Mouse (Mus musculus): ENCODE measurements at regions not wholly inside any gene's neighbourhood (a gene's known extent, or its start where the extent isn't known, plus 50 kb on each side); places are given as distances from the start of the nearest gene placed in this dataset.

DNA sequence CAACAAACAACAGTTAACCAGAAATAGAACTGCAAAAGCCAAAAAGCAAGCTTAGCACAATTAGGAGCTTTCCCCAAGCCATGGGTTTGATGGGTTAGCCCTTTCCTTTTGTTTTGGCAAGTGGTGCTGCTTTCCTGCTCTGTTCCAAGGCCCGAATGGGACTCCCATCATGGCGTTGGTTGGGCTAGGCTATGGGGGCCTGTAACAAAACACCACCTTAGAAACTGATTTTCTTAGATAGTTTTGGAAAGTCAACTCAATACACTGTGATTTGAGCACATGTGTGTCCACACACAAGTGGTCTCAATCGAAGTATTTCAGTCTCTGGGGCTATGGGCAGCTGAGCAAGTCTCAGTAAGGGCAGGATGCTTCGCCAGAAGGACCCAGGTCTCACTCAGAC is 470.5 kb upstream of the Kif2a start:
- DNase-seq (ENCODE audit: low read depth, low spot score) = no peak

GRCm38 (mm10) chr13:107491423-107491822 is 469.5 kb upstream of the Kif2a start:
- no peak for DNase-seq (ENCODE audit: low read depth, low spot score)

- DNase-seq (ENCODE audit: low read depth, low spot score) = no peak
Measured at GRCm38 (mm10) chr13:107485400-107486017, 463.6 kb upstream of the Kif2a start.

DNA sequence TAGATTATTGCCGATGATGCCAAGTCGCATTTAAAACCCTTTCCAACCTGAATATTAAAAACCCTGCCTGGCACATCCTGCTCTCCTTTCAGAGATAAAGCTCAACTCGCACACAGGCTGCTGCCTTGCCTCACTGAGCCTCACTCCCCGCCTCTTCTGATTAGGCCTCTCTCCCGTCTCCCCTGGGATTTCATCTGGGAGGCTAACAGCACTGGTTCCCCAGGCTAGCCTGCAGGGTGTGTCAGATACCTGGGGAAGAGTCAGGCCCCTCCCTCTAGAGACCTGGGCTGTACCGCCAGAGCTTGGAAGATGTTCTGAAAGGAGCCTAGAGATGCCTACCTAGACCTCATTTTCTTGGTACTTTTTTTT is 462.7 kb upstream of the Kif2a start:
- peak; percentile 5 for DNase-seq (ENCODE audit: low read depth, low spot score)

GRCm38 (mm10) chr13:107483967-107484629 is 462.2 kb upstream of the Kif2a start:
- no peak for DNase-seq (ENCODE audit: low read depth, low spot score)

GRCm38 (mm10) chr13:107475166-107475565 is 453.2 kb upstream of the Kif2a start:
- no peak for DNase-seq (ENCODE audit: low read depth, low spot score)

- DNase-seq (ENCODE audit: low read depth, low spot score) = peak; percentile 75
Measured at GRCm38 (mm10) chr13:107469491-107470276, 447.8 kb upstream of the Kif2a start.

GRCm38 (mm10) chr13:107462791-107463190 is 440.9 kb upstream of the Kif2a start:
- DNase-seq (ENCODE audit: low read depth, low spot score) = no peak

DNA sequence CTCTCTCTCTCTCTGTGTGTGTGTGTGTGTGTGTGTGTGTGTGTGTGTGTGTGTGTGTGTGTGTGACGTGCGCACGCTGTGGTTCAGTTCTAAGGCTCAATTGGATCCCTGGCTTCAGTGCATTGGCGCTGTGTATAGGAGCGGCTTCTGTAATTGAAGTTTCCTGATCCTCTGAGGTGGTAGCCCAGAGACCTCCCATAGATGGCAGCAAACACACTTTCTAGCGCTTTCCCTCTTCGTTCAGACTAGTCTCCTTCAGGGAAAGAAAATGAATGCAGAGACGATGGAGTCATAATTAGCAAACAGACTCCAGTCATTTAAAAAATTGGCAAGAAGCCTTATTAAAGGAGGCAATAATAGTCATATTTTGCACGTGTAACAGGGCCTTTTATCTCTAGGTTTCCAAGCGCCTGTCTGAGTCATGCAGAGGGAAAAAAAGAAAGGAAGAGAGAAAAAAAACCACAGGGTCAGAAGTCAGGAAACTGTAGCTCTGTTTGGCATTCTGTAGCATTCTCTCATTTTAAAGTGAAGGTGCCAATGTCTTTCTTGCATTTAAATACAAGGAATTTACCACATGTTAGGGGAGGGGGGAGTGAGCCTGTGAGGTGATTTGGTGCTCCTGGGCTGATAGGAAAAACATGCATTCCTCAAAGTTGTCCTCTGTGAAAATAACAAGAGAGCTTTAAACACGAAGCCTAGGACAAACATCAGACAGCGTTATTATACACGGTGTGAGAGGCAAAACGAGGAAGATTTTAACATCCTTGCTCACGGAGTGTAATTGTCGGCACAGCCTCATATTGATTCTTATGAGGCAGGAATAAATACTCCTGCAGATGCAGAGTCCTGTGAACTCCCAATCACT is 439.4 kb upstream of the Kif2a start:
- DNase-seq (ENCODE audit: low read depth, low spot score) = peak; percentile 57

GRCm38 (mm10) chr13:107458730-107459129 is 436.8 kb upstream of the Kif2a start:
- no peak for DNase-seq (ENCODE audit: low read depth, low spot score)

DNA sequence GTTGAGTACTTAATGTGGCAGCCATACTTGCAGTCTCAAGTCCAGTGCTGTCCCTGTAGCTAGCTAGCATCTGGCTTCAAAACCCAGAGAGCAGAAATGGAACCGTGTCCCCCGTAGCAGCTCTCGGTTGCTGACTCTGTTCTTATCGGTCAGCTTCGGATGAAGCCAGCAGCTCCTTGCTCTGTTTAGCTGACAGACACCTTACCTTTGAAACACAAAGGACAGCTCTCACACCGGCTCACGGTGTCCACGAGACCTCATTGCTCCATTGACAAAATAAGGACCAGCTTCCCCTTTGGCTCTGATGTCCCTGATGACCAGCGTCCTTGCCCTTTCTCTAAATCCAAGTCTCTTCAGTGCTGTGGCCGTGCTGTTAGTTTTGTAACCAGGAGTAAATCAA is 435.3 kb upstream of the Kif2a start:
- no peak for DNase-seq (ENCODE audit: low read depth, low spot score)

- no peak for DNase-seq (ENCODE audit: low read depth, low spot score)
Measured at GRCm38 (mm10) chr13:107456394-107456793, 434.5 kb upstream of the Kif2a start.

GRCm38 (mm10) chr13:107449598-107450179 is 427.8 kb upstream of the Kif2a start:
- no peak for DNase-seq (ENCODE audit: low read depth, low spot score)

GRCm38 (mm10) chr13:107447813-107448212 is 425.9 kb upstream of the Kif2a start:
- DNase-seq (ENCODE audit: low read depth, low spot score) = no peak

DNA sequence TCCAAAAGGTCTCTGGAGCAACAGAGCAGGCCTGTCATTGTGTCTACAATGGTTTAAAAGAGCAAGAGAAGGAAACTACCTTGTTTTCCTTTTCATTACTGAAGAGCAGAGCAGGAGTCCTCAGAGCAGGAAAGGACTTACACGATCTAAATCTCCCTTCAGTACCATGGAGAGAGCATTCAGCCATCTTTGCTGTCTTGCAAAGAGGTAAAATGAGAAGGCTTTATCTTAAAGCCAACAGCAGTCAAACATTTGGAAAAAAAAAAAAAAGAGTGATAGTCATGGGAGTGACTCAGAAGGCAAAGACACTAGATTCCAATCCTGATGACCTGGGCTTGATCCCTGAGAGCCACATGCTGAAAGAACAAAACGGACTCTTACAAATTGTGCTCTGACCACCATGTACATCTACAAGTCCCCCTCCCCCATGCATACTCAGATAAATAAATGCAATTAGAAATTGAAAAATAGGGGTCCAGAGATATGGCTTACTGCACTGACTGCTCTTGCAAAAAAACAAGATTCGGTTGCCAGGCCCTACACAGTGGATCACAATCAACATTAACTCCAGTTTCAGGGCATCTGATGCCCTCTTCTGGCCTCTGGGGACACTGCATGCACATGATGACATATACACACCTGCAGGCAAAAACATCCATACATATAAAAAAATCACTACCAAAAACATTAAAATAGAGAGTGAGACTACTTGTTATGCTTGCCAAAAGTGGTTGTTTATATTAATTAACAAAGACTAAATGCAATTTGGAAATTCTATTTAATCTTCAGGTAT is 397.6 kb upstream of the Kif2a start:
- peak; percentile 67 for DNase-seq (ENCODE audit: low read depth, low spot score)

GRCm38 (mm10) chr13:107410267-107410666 is 388.3 kb upstream of the Kif2a start:
- DNase-seq (ENCODE audit: low read depth, low spot score) = no peak

DNA sequence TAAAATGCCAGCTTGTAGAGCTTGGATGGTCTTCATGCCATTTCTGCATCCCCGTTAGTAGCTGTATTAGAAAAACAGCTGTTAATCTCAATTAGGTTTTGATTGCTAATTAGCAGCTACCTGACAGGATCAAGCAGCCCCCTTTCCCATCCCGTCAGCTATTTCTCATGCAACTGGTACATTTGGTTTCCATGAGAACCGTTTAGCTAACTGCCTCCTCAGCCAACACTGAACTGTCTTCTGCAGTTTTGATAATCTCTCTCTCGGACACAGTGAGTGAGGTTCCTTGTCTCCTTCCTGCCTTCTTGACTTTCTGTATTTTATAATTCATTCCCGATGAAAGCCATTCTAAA is 385.7 kb upstream of the Kif2a start:
- no peak for DNase-seq (ENCODE audit: low read depth, low spot score)

DNA sequence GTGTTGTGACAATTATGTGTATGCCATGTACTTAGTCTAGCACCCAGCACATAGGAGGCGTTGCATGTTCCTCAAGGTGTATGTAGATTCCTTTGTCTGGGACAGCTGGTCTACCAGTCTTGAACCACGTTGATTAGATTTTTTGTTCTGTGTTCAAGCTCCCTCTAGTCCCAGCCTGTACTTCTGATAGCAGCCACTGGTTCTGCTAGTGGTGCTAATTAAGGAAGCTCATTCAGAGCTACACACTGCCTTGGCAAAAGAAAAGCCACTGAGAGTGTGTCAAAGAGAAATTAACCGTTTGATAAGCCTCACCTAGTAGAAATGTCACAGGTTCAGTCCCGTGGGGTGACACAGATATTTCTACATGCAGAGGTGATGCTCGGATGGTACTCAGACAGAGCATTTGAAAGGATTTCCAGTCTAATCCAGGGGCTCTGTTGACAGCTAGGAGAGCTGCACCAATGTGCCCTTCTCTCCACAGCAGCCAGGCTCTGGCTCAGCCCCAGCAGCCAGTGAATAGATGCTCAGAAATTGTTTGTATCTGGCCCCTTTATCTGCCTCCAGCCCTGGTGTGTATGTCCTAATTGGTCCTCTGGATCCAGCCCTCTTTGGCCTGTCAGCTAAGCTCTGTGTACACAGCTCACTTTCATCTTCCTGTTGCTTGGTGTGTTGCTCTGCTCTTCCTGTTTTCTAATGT is 385.2 kb upstream of the Kif2a start:
- no peak for DNase-seq (ENCODE audit: low read depth, low spot score)

GRCm38 (mm10) chr13:107398621-107399363 is 376.9 kb upstream of the Kif2a start:
- DNase-seq (ENCODE audit: low read depth, low spot score) = no peak
